Mouse (Mus musculus) kidney, adult 18-20 months (tissue): ENCODE data around the gene Smim6.

Experiments used
- DNase-seq: peaks from one replicate; pipeline ENCODE4 v3.0.0; 2021

Smim6 gene

DNA sequence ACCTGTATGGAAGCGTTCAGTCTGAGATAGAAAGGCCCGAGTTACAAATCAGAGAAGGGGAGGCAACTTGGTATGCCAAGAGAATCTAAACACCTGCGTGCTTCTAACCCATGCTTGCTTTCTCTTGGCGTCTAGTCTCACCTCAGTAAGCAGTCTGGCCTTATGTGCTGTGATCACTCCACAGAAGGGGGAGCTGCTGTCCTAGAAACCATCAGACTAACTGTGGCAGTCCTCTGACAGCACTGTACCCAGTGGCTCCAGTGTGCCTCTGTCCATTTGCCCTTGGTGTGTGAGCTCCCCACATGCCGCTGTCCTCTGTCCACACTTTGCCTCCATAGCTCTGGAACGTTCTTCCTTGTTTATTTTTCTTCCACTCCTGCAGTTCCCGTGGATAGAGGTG lies 30.2 kb downstream of the Smim6 start:
- no peak for DNase-seq

DNA sequence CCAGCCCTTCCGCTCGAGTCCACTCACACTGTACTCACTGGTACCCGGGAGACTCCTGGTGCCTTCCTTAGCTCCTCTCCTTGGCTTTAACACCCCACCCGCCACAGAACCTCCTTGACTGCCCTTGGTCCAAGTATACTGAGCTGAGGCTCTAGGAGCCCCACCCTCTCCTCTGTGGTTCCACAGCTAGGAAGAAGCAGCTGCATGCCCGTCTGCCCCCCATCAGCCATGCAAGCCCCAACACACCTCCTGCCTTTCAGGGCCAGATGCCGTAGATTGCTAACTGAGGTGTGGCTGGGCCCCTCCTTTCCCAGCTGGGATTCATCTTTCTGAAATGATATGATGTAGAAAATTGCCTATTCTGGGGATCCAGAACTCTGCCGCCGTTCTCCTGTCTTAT lies 33.4 kb downstream of the Smim6 start:
- DNase-seq = no peak

DNA sequence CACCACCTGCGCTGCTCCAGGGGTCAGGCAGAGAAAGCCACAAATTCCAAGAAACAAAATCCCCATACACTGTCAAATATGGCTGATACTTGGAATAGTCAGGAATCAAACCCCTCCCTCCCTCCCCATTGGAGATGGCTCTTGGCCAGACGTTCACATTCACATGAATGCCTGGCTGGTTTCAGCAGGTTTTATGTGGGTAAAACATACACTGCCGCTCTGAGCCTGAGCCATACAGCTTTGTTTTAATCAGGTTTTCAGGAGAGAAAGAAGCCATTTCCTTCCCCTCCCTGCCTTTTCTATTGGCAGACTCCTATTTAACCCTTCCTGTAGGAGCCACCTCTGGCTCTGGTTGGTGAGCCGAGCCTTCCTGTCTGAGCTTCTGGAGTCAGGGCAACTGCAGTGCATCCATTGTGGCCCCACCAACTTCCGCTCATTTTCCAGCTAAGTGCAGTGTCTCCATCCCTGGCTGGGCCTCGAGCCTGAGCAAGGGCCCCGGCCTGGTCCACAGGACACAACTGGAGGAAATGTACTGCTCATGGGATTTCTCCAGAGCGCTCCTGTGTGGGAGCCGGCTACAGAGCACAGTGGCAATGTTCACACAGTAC lies 34.5 kb downstream of the Smim6 start:
- peak; percentile 36 for DNase-seq

DNA sequence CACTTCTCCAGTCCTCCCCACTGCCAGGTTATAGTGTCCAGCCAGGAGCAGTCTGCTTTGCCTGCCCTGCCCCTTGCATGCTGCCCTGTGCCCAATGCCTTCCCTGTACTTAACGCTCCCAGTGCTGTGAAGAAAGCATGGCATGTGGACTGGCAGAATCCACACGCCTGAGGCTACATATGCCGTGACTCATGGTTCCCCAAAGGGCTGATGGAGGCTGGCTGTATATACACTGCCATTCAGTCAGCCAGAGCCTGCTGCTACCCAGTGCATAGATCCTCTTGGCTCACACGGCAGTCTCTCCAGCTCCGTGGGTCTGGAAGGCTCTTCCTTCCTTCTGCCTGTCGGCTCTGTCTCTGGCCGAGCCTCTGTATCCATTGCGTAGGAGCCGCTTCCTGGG lies 36.5 kb downstream of the Smim6 start:
- DNase-seq = no peak

DNA sequence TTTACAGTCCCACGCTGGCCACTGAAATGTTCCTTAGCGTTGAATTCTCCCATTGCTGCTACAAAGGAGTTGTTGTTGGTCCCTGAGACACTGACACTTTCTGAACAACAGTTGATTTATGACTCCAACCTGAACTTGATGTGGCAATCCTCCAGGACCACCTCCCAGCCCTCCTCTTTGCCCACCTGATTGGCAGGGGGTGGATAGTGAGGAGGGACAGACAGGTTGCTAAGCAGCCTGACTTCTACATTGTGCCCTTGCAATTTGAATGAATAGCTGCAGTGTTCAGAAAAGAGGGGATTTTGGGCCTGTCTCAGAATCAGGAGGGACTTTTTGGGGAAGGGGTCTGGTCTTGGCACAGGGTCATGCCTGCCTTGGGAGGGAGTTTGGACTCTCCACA lies 38.9 kb downstream of the Smim6 start:
- DNase-seq = no peak

DNA sequence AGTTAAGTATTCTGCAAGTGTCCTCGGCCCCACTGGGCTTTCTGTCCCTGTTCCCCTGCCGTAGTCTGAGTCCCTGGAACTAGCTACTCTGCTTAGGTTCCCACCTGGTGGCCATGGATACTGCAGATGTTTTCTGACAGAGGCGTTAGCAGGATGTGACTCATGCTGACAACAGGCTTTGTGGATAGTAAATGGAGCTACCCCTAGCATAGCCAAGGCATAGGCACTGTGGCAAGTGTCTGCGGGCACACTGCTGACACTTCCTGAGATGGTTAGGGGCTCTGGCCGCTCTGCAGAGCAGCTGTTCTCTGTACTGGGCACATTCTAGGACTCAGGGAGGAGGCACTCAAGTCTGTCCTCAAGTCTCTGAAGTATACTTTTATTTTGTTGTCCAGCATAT lies 42.9 kb downstream of the Smim6 start:
- DNase-seq = no peak

DNA sequence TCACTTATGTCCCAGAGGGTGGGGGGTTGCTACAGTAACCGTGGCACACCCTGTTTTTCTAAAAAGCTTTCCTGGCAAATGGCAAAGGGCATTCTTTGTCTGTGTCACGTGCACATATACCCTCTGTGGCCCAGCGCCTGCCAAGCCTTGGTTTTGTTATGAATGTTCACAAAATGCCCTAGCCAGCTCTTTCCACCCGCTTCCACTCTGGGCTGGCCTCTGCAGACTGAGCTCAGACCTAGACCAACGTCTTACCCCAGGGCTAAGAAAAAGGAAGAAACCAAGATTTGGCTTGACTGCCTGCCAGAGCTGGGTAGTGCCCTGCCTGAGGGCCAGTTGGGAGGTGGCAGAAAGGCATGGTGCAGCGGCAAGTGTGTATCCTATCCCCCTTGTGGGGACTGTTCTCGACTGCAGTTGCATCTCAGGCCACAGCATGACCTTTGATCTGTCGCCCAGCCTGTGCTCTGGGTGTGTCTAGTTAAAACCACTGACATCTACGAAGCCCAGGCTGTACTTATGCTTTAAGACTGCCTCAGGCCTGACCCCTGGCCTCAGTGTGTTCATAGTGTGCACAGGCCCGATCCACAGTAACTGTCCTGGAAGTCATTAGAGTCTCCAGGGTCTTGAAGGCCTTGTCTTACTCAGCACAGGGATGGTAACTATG lies 43.5 kb downstream of the Smim6 start:
- peak; percentile 54 for DNase-seq

DNA sequence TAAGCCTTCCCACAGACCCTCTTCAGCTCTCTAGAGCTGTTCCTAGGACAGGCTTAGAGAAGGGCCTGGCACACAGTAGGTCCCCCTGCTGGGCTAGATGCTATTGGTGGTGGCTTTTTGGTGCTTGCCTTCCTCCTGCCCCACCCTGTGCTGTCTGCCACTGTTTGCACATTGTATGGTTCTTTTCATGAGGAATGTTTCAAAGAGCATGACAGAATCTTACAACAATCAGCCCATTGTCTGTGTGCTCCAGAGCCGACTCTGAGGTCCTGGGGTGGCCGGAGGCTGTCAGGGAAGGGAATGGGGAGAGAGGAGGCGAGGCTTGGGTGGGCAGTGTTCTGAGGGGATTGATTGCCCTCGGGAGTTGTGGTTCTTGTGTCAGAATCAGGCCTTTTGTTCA lies 44.6 kb downstream of the Smim6 start:
- DNase-seq = no peak

DNA sequence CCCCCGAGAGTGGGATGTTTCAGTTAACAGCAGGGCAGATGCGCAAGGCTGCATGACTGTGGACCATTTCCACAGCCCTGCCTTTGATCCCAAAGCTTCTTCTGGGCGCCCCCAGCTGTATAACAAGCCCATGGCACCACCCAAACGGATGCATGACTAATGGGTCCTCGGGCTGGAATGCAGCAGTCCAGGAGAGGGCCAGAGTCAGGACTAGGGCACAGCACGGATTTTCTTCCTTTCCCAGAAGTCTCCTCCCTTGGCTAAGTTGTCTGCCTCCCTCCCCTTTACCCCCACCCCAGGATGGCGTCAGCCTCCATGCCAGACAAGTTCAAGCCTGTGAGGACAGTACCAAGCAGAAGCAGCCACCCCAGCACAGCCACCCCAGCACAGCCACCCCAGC lies 46.2 kb downstream of the Smim6 start:
- DNase-seq = no peak

DNA sequence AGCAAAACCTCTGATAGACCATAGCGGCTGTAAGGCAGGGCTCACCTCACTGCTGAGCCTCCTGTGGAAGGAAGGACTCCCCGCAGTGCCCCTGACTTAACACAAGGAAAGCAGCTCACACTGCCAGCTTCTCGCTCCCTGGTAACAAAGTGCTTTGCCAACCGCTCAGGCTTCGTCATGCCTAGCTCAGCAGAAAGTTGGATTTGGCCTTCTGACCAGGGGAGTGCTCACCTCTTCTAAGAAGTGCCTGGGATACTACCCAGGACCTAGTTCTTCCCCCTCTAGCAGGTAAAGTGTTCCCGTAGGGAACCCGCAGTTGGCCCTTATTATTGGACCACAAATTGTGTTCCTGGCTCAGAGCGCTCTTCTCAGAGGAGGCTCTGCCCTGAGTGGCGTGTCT lies 47.2 kb downstream of the Smim6 start:
- no peak for DNase-seq

DNA sequence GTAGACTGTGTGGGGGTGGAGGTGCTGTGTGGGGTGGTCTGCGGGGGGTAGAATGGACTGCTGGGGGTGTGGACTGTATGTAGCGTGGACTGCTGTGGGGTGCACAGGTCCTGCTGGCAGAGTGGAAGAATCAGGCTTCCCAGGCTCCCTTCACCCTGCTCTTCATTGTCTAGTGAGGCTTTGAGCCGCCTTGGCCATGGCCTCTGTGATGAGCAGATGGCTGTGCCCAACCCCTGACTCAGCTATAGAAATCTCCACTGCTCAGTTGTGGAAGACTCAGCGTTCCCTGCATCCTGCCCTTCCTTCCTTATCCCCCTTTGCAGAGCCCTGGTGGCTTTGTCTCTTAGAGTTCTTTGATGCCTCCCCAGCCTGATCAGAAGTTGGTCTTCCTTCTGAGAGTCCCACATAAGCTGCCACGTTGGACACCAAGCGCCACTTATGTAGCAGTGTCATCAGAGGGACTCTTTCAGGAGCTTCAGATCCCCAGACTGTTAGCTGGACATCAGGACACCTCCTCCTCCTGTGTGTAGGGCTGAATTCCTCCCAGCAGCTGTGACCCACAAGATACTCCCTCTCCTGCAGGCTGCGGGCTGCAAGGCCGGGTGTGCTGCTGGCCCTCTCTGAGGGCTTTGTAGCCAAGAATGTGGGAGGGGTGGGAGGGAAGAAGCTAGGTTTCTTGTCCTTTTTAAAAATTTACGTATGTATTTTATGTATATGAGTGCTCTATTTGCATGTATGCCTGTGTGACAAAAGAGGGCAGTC lies 51.0 kb downstream of the Smim6 start:
- no peak for DNase-seq
